Mouse (Mus musculus): ENCODE data around the gene Tctn3.
A peak's percentile ranks its signal among the peaks of the same experiment; 100 is the strongest.
"Not testable (repeated sequence)": the region's sequence is repeated elsewhere in the genome, so short reads cannot be mapped to it uniquely, and the experiment has no call there.

Gene Tctn3

DNA sequence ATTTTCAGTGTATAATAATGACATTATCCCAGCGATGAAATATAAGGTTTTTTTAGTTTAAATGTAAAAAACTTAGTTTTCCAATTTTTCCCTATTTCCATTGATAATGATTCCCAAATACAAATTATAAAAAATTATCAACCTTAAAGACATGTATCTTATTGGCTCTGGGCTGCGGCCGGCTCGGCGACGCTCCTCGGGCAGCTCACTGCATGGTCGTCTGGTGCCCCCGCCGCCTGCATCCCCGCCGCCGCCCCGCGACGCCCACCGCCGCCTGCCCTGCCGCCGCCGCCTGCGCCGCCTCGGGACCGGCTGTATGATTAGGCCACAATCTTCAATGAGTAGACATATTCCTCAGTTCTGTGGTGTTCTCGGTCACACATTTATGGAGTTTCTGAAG lies 9.6 kb upstream of the Tctn3 start:
- DNase-seq: not testable (repeated sequence)

DNA sequence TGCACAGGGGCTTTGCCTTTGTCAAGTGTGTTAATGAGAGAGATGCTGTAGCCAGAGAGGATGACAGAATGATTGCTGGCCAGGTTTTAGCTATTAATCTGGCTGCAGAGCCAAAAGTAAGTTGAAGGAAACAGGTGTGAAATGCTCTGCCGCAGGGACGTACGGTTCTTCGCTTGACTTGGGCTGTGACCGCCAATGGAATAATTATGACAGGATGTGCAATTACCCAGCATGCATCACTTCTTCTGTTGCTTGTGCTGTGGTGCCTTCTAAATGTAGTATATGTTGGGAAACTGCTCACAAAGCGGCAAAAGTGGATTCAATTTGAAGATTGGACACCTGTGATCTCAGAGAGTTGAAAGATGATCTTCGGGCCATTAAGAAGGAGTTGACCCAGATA lies 4.0 kb upstream of the Tctn3 start:
- DNase-seq: no peak

DNA sequence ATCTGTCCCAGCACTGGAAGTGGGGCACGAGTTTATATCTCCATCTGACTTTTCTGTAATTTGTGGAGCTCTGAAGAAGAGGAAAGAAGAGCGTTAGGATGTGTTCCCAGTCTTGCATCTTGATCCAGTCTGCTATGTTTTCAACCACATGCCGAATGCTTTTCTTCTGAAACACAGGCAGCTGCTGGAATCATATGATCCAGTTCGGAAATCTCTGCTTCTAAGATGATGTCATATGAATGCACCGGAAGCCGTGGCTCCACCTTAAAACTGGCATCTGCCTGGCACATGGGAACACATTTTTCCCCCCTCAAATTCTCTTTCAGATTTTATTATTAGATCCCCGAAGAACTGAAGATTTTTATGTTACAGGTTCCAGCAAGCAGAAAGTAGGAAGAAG lies 2.8 kb upstream of the Tctn3 start:
- no peak for DNase-seq

DNA sequence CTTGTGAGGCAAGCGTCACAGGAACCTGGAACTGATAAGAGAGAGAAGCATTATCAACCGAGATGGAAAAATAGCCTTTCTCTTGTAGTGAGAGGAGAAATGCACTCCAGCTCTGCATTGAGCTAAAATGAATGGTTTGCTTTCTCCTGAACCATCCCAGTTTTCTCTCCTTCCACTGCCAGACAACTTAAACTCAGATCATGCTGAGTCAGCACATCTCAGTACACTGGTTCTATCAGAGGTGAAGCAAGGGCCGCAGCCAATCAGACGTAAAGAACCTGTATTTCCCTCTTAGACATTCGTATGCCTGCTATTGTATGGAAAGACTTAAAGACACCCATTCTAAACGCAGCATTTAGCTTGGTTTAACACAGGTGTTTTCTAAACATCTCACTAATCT lies 4.4 kb downstream of the Tctn3 start:
- DNase-seq: no peak

DNA sequence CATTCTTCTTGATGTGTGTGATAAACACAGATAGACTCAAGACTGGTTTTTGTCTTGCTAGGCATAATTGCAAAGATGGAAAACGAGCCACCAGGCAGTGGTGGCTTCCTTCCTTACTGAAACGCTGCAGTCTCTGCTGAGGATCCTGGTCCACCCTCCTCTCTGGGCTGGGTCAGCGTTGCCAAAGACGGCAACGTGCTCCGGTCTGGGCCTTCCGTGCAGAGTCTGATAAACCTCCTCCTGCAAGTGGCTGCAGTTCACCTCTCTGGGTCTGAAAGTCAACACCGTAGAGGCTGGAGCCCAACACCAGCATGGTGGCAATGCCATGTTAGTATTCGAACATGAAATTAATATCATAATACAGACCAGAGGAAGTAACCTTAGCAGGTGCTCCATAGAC lies 6.8 kb downstream of the Tctn3 start:
- no peak for DNase-seq

DNA sequence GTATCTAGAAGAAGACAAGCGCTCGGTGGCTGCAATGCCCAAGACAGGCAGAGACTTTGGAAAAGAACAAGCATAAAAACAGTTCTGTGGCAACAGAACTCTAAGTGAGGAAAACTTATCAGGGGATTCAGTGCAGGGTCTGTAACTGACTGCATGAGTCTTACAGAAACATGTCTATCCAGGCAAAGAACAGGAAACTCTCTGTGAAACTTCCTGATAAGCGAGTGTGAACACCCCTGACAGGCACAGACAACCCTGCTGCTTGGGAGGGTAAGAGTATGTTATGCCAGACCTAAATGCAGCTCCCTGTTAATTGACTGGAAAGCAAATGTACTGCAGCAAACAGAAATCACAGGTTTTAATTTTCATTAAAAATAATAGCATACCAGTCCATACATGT lies 10.2 kb downstream of the Tctn3 start:
- DNase-seq: no peak

DNA sequence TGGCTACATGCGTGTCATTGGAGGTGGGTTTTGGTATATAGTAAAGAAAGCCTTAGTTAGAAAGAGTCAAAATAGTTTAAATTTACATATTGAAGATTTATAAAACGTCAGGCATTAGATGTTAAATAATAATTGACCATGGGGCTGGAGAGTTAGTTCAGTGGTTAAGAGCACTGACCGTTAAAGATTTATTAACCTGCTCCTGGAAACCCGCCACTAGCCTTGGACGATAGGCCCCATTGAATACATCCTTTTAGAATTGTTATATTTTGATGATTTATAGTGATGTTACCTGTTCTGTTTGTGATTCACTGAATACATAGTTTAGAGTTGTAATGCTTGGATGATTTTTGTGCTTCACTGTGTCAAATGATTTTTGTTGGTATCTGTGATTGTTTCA lies 11.2 kb downstream of the Tctn3 start:
- DNase-seq: not testable (repeated sequence)

DNA sequence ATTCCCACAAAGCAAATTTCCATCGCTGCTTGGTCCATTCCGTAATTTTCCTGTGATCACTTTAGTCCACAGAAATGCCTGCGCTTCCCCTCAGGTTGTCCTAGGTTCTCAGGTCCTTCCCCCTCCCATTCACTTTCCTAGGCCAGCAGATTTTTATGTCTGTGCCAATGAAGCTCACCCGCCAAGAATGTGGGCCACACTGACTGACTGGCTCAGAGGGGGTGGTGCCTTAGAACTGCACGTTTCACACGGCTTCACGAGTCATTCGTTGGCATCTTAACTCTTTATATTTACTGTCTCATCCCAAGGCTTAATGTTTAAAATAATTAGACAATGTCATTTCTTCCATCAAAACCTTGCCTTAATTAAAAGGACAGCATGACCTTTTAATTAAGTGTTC lies 16.2 kb downstream of the Tctn3 start:
- no peak for DNase-seq

DNA sequence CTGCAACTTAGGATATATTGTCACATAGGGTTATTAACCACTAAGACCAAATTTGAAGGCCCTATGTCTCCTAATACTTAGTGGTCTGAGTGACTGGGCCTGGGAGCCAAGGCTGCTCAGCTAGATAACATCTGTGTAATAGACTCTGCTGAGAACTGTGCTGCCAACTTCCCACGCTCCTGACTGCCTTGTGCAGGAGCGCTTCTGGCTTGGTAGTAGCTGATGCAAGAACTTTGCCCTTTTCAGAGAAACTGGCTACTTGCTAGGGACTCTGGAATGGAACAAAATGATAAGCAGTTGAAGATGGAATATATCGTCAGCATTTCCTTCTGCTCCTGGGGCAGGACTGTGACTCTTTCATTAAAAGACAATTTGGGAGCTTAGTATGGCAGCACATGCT lies 16.8 kb downstream of the Tctn3 start:
- DNase-seq: no peak

DNA sequence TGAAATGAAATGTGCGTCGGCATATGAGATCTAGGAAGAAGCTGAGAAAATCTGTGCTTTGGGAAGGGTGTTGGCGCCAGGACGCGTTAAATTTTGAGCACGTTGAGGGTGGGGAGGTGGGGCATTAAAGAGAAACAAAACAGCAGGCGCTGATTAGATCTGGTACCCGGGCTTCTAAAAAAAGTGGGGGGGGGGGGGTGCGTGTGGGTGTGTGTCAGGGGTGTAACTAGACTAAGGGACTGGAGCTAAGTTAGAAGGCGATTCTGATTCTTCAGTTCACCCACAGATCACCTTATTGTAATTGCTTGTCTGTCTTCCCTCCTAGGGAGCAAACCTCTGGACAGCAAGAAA lies 22.5 kb downstream of the Tctn3 start:
- no peak for DNase-seq

DNA sequence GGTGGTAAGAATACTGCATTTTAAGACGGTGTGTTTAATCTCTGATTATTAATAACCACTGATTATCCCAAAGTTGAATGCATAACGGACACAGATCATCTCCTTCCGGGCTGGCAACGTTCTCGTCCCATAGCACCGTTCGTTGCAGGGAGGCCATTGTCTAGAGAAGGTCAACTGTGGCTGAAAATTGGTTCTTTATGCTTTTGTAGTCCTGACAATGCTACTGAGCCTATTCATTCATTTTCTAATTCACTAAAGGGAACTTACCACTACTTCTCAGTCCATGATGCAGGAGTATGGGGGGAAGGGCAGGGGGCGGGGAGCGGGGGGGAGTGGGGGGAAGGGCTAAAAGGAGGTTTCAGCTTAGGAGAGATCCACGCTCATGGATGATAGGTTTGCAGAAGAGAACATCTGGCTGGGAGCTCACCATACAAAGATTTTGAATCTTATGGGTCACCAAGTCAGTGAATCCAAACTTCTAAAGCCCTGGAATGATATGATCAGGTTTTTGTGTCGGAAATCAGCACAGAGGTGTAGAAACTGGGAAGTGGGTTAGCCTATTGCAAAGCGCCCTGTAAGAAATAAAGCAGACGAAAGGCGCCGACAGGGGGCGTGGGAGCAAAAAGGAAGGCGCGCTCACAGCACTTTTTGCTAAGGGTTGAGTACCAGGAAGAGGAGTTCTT lies 23.0 kb downstream of the Tctn3 start:
- DNase-seq: peak; percentile 85

DNA sequence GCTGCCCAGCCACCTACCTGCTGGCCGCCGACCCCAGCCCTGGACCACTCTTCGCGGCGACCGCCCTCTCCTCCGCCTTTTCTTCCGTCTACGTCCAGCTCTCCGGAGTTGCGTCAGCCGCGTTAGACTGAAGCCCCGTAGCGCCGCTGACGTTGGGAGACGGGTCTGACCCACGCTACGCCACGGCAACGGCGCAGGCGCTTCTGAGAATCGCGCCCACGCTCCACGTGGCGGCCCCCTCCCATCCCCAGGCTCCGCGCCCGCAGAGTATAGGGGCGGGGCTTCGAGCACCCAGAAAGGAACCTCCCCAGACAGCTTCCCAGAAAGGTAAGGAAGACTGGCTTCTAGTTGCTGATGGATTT lies 23.8 kb downstream of the Tctn3 start, which contains the start of gene Aldh18a1:
TSS of gene Aldh18a1 (minus strand) at position 171 of the 362 bp plus-strand sequence.
- peak; percentile 92 for DNase-seq

DNA sequence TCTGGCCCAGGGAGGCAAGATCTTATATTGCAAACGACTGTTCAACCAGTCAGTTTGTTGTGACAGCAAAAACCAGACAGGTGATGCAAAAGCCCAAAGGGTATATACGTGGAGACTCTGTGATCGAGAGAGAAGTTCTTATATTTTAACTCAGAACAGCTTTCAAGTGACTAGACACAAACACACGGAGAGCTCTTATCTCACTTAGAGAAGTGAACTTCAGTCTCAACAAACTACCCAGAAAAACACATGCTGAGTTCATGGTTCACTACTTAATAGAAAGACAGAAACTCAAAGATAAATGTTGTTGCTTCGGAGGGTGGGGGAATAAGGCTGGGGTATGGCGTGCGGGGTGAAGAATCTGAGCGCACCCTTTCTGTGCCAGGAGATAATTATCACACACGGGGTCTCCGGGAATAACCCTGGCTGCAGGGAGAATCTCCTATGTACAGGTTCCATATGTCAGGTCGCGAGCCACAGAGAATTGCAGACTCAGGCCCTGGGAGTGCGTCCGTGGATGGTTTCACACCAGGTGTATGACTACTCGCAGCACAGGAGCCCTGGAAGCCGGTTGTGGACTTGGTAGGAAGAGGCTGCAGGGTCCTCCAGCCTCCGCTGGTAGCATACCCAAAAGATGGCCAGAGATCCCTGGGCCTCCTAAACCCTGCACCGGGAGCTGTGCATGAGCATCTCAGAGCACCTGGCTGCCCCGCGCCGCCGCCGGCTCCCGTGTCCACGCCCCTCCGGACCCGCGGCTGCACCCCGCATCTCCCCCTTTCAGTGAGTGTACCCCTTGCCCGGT lies 24.3 kb downstream of the Tctn3 start:
- no peak for DNase-seq

DNA sequence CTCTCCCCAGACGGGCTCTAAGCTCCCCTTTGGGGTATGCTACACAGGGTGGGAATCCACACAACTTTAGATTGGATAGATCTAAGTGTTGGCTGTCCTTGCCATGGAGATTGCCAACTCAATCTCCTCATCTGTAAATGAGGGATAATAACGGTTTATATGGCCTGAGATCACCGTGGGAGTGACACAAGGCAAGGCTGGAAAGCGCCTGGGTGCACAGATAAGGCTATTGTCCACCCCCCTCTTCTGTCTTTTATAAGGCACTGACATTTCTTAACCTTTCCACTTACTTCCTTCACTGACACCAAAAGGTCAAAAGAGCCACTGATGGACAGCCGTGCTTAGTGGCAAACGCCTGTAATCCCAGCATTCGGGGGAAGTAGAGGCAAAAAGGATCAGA lies 25.1 kb downstream of the Tctn3 start:
- no peak for DNase-seq

DNA sequence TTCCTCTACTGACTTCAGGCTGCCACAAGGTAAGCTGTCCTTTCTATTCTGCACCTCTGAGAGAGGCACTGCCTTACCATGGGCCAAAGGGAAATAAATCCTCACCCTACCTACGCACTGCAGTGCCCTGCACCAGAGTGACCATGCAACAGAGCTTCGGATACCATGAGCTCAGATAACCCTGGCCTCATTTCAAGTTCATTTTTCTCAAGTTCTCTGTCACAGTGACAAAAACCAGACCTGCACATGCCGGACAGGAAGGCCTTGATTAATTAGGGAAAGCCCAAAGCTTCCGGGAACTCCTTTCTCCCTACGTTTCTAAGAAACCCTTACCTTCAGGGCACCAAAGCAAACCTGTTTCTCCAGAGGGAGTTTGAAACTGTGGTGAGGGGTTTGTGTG lies 30.4 kb downstream of the Tctn3 start:
- no peak for DNase-seq

DNA sequence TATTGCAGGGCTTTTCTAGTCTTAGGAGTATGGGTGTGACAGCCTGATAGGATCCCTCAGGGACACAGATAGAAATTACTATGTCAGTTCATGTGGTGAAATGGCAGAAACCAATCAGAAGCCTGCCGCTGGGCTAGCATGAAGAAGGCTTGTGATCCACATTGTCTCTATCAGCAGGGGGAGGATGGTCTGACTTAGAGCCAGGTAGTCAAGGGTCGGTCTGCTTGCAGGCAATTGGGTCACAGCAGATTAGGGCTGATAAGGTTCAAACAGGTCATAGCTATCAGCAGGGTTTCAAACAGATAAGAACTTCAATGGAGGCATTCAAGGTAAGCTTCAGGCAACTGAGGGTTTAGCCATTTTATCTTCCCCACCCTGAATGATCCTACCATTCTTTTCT lies 31.1 kb downstream of the Tctn3 start:
- no peak for DNase-seq

DNA sequence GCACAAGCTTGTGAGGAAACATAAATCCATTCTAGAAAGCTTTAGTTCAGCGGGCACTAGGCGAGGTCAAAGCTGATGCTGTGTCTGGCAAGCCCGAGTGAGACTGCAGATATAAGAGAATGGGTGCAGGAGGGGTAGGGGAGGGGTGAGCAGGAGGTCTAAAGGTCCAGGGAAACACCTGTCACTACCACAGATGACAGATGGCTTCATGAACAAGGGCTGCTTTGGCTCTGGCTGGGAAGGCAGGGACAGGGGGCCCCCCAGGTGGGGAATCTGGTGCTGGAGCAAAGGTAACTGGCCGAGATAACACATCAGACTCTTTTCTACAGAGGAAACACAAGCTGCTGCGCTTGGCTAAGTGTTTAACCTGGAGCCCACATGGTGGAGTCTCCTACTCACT lies 36.6 kb downstream of the Tctn3 start:
- DNase-seq: peak; percentile 75

DNA sequence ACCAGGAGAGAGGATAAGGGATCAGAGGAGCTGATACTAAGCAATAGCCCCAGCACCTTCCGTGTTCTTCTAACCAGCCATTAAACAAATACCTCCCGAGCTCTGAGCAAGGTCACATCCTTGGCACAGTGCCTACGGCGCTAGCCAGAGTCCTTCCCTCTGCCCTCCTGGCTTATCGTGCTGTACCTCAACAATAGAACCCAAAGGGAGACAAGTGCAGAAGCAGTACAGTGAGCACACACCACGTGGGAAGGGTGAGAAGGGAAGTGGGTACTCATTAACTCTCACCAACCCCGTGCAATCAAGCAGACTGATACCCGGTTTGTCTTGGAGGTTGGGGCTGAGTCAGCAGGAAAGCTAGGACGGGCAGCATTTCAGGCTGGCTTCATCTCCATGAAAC lies 41.3 kb downstream of the Tctn3 start:
- DNase-seq: no peak

DNA sequence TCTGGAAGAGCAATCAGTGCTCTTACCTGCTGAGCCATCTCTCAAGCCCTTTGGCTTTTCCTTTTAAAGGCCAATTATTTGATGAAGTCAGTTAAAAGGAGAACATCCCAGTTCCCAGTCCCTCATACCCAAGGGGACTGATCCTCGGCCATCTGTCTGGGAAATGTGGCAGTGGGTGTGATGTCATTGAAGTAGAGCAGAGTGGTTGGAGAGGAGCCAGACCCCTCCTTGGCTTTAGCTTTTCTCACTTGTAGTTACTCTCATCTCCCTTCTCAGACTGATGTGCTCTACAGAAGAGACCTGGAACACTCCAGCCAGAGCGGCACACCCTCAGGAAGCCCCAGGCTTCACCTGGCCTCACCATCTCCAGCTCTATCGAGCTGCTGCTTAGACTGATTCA lies 44.4 kb downstream of the Tctn3 start:
- DNase-seq: peak; percentile 49

DNA sequence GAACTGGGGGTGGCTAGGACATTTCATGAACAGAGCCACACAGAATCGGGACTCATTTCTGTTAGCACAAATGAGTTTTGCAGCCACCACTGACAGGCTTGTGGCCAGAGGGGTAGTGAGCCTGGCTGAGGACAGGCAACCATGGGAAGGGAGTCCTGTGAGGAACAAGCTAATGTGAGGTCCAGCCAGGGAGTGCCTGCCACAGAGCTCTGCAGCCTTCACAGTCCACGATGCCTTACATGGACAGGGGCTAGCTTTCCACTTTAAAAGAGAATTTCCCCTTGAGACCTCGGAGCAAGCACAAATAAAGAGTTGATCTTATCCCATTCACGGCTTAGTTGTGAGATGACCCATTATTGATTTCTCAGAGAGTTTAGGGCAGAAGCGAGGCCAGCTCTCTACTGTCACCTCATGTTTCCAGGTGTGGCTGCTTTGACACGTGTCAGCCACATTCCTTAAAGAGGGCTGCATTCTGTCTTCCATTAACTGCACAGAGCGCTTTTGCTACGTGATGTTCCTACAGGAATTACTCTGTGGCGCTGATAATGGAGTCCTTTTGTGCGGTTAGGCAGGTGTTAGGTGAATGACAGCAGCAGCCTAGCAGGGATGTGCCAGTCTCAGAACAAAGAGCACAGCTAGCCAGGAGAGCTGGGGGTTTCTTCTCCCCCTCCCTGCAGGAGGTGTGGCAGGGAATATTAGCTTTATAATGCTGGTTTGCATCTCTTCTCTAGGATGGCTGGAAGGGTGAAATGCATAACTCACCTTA lies 48.0 kb downstream of the Tctn3 start:
- DNase-seq: no peak

DNA sequence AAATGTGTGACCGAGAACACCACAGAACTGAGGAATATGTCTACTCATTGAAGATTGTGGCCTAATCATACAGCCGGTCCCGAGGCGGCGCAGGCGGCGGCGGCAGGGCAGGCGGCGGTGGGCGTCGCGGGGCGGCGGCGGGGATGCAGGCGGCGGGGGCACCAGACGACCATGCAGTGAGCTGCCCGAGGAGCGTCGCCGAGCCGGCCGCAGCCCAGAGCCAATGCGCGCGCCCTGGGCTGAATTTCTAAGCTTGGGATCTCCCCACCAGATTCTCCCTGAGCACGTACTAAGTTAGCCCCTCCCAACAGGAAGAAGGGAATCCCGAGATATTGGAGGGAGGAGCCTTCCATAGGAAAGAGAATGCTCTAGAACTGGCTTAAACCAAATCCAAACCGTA lies 50.5 kb downstream of the Tctn3 start:
- DNase-seq: not testable (repeated sequence)

DNA sequence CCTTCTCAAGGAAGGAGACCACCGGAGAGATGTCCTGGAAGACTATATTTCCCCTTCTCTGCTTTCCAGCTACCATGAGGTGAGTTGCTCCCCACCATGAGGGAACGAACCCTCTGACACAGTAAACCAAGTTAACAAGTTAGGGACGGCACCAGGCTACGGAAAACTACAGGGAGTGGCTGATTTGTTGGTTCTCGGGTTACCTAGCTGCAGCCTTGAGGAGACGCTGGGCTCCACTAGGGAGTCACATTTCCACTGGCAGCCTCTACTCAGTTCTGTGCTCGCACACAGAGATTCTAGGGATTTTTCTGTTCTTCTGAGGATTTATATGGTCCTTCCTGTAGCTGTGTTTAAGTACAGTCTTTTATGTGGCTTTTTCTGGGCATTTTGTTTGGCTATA lies 56.0 kb downstream of the Tctn3 start:
- no peak for DNase-seq

DNA sequence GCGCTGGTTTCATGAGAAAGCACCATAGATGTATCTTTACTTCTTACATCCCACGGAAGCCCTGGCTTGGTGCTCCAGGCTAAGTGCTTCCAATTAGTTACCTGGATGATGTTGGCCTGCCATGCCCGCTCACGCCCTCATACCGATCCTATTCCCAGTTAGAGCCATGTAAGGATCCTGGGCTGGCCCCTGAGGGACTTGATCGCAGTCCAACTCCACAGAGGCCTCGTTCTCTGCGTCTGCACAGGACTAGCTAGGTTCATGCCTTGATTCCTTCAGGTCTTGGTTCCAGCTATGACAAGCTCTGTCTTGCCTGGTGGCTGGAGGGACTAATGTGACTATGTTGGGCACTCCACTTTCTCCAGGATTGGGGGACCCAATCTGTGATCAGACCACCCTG lies 56.9 kb downstream of the Tctn3 start:
- DNase-seq: no peak

DNA sequence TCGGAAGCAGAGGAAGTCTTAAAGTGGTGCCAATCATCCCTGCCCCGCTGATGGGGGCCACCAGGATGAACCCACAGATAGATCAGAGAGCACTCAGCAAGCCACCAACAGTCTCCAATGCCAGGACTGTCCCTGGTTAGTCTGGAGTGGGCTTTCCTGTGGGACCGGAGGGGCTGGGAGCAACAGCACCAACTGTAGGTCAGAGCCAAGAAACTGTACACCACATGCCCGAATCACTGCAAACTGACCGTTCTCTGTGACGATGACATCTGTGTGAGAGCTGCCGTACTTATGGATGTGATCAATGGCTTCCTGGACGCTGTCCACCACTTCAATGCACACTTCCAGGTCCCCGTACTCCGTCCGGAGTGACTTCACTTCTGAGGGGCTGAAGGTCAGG lies 57.7 kb downstream of the Tctn3 start:
- DNase-seq: no peak

Data from cerebellum, adult 9-10 months (tissue).